9 mouse cellular contexts compared by ENCODE assay signal in genomic region chr7:123371501-123371900, GRCm38 (mm10). TPM values are rescaled to one million over a fixed set of nuclear protein-coding genes. Genes with fewer than 3 reads are reported as not detected.
DNase-seq lines count a peak whose midpoint lies in the region; ATAC-seq and TF ChIP-seq lines count a peak whose summit lies in the region.
"Had no signal": no experiment of that assay in that cellular context is flagged by ENCODE, and none has a peak within 500 bp of the region (broad histone marks: within the 10 kb centered on the region; RNA-seq: fewer than 3 reads in every experiment).

No protein-coding gene starts in this region.

- no peaks in the 10 kb centered on the region for H3K36me3 ChIP-seq in liver, embryonic 14.5 days (replicated peaks; ENCODE audit: control insufficient read depth, insufficient read depth, low read depth)

- WGBS in liver, embryonic 14.5 days (ENCODE audit: insufficient replicate concordance) = 51% methylated on average over 3 of the region's 3 CpGs

- no peak for ATAC-seq in liver, embryonic 14.5 days (ENCODE audit: insufficient read depth)
- no peak for ATAC-seq in activated CD4-positive, CD25-positive, alpha-beta regulatory T cell, adult 4 months

- TF ChIP-seq CTCF in liver, embryonic 14.5 days (IDR thresholded peaks at IDR 0.05; ENCODE audit: low read depth) = peak; percentile 38; the same call in 1 of the 2 replicates

- no peaks in the 10 kb centered on the region for H3K9me3 ChIP-seq in liver, embryonic 14.5 days (ENCODE audit: control insufficient read depth, low read length)

- no peak overlapping the region for H3K4me3 ChIP-seq in liver, embryonic 14.5 days (ENCODE audit: insufficient read depth in 1 of 2, low read depth in 2 of 2, low read length in 2 of 2)

- intact Hi-C loops in gastrocnemius, postnatal 14 days (cut with DNase I; ENCODE audit: low total_unique reads) = loop anchor here (5.0 kb wide), 1 partner anchor 39 kb away; no protein-coding TSS in a partner anchor

- H3K27me3 ChIP-seq in liver, embryonic 14.5 days (ENCODE audit: control insufficient read depth, insufficient read depth, low read length) = no peaks in the 10 kb centered on the region

- no peak overlapping the region for H3K27ac ChIP-seq in liver, embryonic 14.5 days

- H3K4me1 ChIP-seq in liver, embryonic 14.5 days (replicated peaks; ENCODE audit: control insufficient read depth in 2 of 2, insufficient read depth in 2 of 2, low read length in 1 of 2) = peaks cover 22 to 28% of the 10 kb centered on the region in 2 experiments

- peak; percentile 7 for DNase-seq in gastrocnemius, postnatal 14 days
- no peak for DNase-seq in gastrocnemius, adult 18-20 months (ENCODE audit: low spot score)
- DNase-seq in 416B (ENCODE audit: low read depth) = peak; percentile 45
- DNase-seq in adrenal gland, adult 8-10 months = peak; percentile 74
- DNase-seq in liver, embryonic 14.5 days (ENCODE audit: low read depth in 3 of 3, low spot score in 3 of 3) = no peak
- DNase-seq in ovary, postnatal 36 days (ENCODE audit: low spot score) = no peak
- DNase-seq in neural tube, embryonic 10.5 days (ENCODE audit: extremely low spot score, low spot score) = no peak
- DNase-seq: layer of hippocampus, adult 9-11 months had no signal

- no peak for TF ChIP-seq EP300 in liver, embryonic 14.5 days (IDR thresholded peaks at IDR 0.05; ENCODE audit: low read depth)

- no peak overlapping the region for H3K4me2 ChIP-seq in liver, embryonic 14.5 days (ENCODE audit: low read depth)

- no peak overlapping the region for H3K9ac ChIP-seq in liver, embryonic 14.5 days (replicated peaks)

RNA-seq across cellular contexts. Expression of gene Arhgap17, which starts 1.8 kb away (rescaled TPM):
- total RNA-seq in gastrocnemius, postnatal 14 days (2021) = 10 to 100 TPM; 16.4 to 19.0 TPM
- total RNA-seq in gastrocnemius, adult 18-20 months (2021) = 10 to 100 TPM; 15.1 to 15.3 TPM
- 10 to 100 TPM; 59.5 to 99.1 (median 71.7) TPM for total RNA-seq in adrenal gland, adult 8-10 months (2022)
- 9.6 and 10.9 TPM in 2 replicates for polyA plus RNA-seq in liver, embryonic 14.5 days (2012; rRNA removed)
- polyA plus RNA-seq in liver, embryonic 14.5 days (2014; fragmentation: Nextera tagmentation; extraction: Ambion mirVana) = 10.2 and 12.6 TPM in 2 replicates
- 10 to 100 TPM; 17.8 to 24.4 TPM for polyA plus RNA-seq in activated CD4-positive, CD25-positive, alpha-beta regulatory T cell, adult 4 months (2017; shearing (Covaris generic))

RNA-seq across cellular contexts. Expression of gene Lcmt1, which starts 1.9 kb away (rescaled TPM):
- 10 to 100 TPM; 24.2 to 25.3 TPM for total RNA-seq in gastrocnemius, postnatal 14 days (2021)
- 10 to 100 TPM; 26.2 to 29.5 TPM for total RNA-seq in gastrocnemius, adult 18-20 months (2021)
- 10 to 100 TPM; 31.2 to 42.3 (median 35.5) TPM for total RNA-seq in adrenal gland, adult 8-10 months (2022)
- polyA plus RNA-seq in liver, embryonic 14.5 days (2012; rRNA removed) = 13.0 and 18.6 TPM in 2 replicates
- polyA plus RNA-seq in liver, embryonic 14.5 days (2014; fragmentation: Nextera tagmentation; extraction: Ambion mirVana) = 23.6 and 28.4 TPM in 2 replicates
- polyA plus RNA-seq in activated CD4-positive, CD25-positive, alpha-beta regulatory T cell, adult 4 months (2017; shearing (Covaris generic)) = 10 to 100 TPM; 31.9 to 37.4 TPM

Comparison
In these comparisons a context has a peak if more than half of its experiments do, and no peak if none do; other contexts are left out.
1. DNase-seq: peak in gastrocnemius, postnatal 14 days (single experiment), 416B (single experiment) and adrenal gland, adult 8-10 months (single experiment); none in gastrocnemius, adult 18-20 months (single experiment), liver, embryonic 14.5 days (0 of 3), ovary, postnatal 36 days (single experiment) and neural tube, embryonic 10.5 days (single experiment).